Mouse (Mus musculus): ENCODE measurements around the gene Sun1.

Gene Sun1

GRCm38 (mm10) chr5:139285383-139286067 lies 85.1 kb downstream of the Sun1 start:
- DNase-seq (ENCODE audit: low spot score in 2 of 2), result peak in 1 of 2 experiments; percentile 3

GRCm38 (mm10) chr5:139286142-139286941 lies 85.9 kb downstream of the Sun1 start:
- DNase-seq (ENCODE audit: low spot score in 2 of 2), result peak in 1 of 2 experiments; percentile 3

- no peak for DNase-seq (ENCODE audit: low spot score in 2 of 2)
Observed at GRCm38 (mm10) chr5:139287099-139287498, 86.7 kb downstream of the Sun1 start.

- no peak for DNase-seq (ENCODE audit: low spot score in 2 of 2)
Observed at GRCm38 (mm10) chr5:139287787-139288186, 87.3 kb downstream of the Sun1 start.

GRCm38 (mm10) chr5:139288591-139288990 lies 88.2 kb downstream of the Sun1 start:
- no peak for DNase-seq (ENCODE audit: low spot score in 2 of 2)

GRCm38 (mm10) chr5:139290467-139291259 lies 90.2 kb downstream of the Sun1 start:
- DNase-seq (ENCODE audit: low spot score in 2 of 2), result no peak

GRCm38 (mm10) chr5:139291811-139292560 lies 91.5 kb downstream of the Sun1 start:
- DNase-seq (ENCODE audit: low spot score in 2 of 2), result no peak

GRCm38 (mm10) chr5:139294089-139294488 lies 93.7 kb downstream of the Sun1 start:
- no peak for DNase-seq (ENCODE audit: low spot score in 2 of 2)

- DNase-seq (ENCODE audit: low spot score in 2 of 2), result no peak
Observed at GRCm38 (mm10) chr5:139297092-139297491, 96.7 kb downstream of the Sun1 start.

- DNase-seq (ENCODE audit: low spot score in 2 of 2), result no peak
Observed at GRCm38 (mm10) chr5:139297745-139298144, 97.3 kb downstream of the Sun1 start.

Data from frontal cortex, postnatal 14 days (tissue).